ENCODE assay signal across 9 mouse cellular contexts in genomic region chr19:38480156-38480720, GRCm38 (mm10). TPM values are rescaled to one million over a fixed set of nuclear protein-coding genes. Genes with fewer than 3 reads are reported as not detected.
DNase-seq lines count a peak whose midpoint lies in the region; ATAC-seq and TF ChIP-seq lines count a peak whose summit lies in the region.
"Had no signal": no experiment of that assay in that cellular context is flagged by ENCODE, and none has a peak within 500 bp of the region (broad histone marks: within the 10 kb centered on the region; RNA-seq: fewer than 3 reads in every experiment).

No protein-coding gene starts in this region.

- peaks cover 73% of the 10 kb centered on the region for H3K27me3 ChIP-seq in E14TG2a.4 (ENCODE audit: insufficient read depth, low read length)
- H3K27me3 ChIP-seq in heart, postnatal 0 days (ENCODE audit: control insufficient read depth, insufficient read depth, low read length): no peaks in the 10 kb centered on the region
- H3K27me3 ChIP-seq in liver, embryonic 15.5 days: peaks cover 59% of the 10 kb centered on the region

- 18% methylated on average over 12 of the region's 12 CpGs for WGBS in heart, postnatal 0 days
- 9% methylated on average over 12 of the region's 12 CpGs for WGBS in liver, embryonic 15.5 days (ENCODE audit: insufficient replicate concordance)

- H3K4me1 ChIP-seq in E14TG2a.4 (replicated peaks; ENCODE audit: low read depth, low read length): peaks cover 25% of the 10 kb centered on the region
- peaks cover 24% of the 10 kb centered on the region for H3K4me1 ChIP-seq in heart, postnatal 0 days (ENCODE audit: control insufficient read depth, insufficient read depth)
- H3K4me1 ChIP-seq in liver, embryonic 15.5 days (replicated peaks): no peaks in the 10 kb centered on the region

- peak overlapping the region; percentile 87 for H3K4me3 ChIP-seq in gastrocnemius, adult 2 months
- H3K4me3 ChIP-seq in E14TG2a.4 (replicated peaks; ENCODE audit: low read length): peak overlapping the region; percentile 86
- peak overlapping the region; percentile 76 for H3K4me3 ChIP-seq in heart, postnatal 0 days (ENCODE audit: low read depth, low read length)
- peak overlapping the region; percentile 48 for H3K4me3 ChIP-seq in liver, embryonic 15.5 days (replicated peaks)

- no peak for ATAC-seq in heart, postnatal 0 days (ENCODE audit: insufficient read depth, low read depth)
- ATAC-seq in liver, embryonic 15.5 days (ENCODE audit: insufficient read depth): no peak
- ATAC-seq in erythroid progenitor cell, adult 5-6 weeks (replicated peaks; ENCODE audit: low FRiP score, poor library complexity, severe bottlenecking): no peak

- H3K9ac ChIP-seq in heart, postnatal 0 days (replicated peaks; ENCODE audit: low read depth, low read length): peak overlapping the region; percentile 65; the same call in 1 of the 2 replicates
- no peak overlapping the region for H3K9ac ChIP-seq in liver, embryonic 15.5 days

- peak overlapping the region; percentile 71 for H3K4me2 ChIP-seq in heart, postnatal 0 days (ENCODE audit: low read depth, low read length)
- H3K4me2 ChIP-seq in liver, embryonic 15.5 days: peak overlapping the region; percentile 59

- no peaks in the 10 kb centered on the region for H3K9me3 ChIP-seq in E14TG2a.4 (ENCODE audit: low read length)
- H3K9me3 ChIP-seq in heart, postnatal 0 days (replicated peaks; ENCODE audit: control insufficient read depth, low read length): no peaks in the 10 kb centered on the region
- no peaks in the 10 kb centered on the region for H3K9me3 ChIP-seq in liver, embryonic 15.5 days (replicated peaks)

- no peak for TF ChIP-seq CTCF in gastrocnemius, adult 2 months (IDR thresholded peaks at IDR 0.05)
- no peak for TF ChIP-seq CTCF in E14TG2a.4 (conservative IDR thresholded peaks at IDR 0.05; ENCODE audit: low read length)
- no peak for TF ChIP-seq CTCF in heart, postnatal 0 days (IDR thresholded peaks at IDR 0.05; ENCODE audit: low read depth)

- TF ChIP-seq EP300 in heart, postnatal 0 days (IDR thresholded peaks at IDR 0.05; ENCODE audit: low read depth): no peak

- no peaks in the 10 kb centered on the region for H3K36me3 ChIP-seq in E14TG2a.4 (ENCODE audit: insufficient read depth, low read length)
- no peaks in the 10 kb centered on the region for H3K36me3 ChIP-seq in heart, postnatal 0 days (replicated peaks; ENCODE audit: control insufficient read depth, insufficient read depth, low read length)
- no peaks in the 10 kb centered on the region for H3K36me3 ChIP-seq in liver, embryonic 15.5 days (replicated peaks)

- intact Hi-C loops in gastrocnemius, adult 2 months (cut with DNase I): no loop called here

- no peak for DNase-seq in gastrocnemius, adult 2 months
- DNase-seq in gastrocnemius, adult 8-10 months (ENCODE audit: low spot score in 2 of 2): no peak
- no peak for DNase-seq in heart, postnatal 0 days (ENCODE audit: low spot score)
- no peak for DNase-seq in spleen, postnatal 14 days (ENCODE audit: low spot score in 2 of 2)
- DNase-seq in testis, postnatal 14 days (ENCODE audit: low spot score): no peak

- H3K27ac ChIP-seq in gastrocnemius, adult 2 months: peak overlapping the region; percentile 13
- H3K27ac ChIP-seq in heart, postnatal 0 days (ENCODE audit: low read depth): no peak overlapping the region
- H3K27ac ChIP-seq in liver, embryonic 15.5 days (replicated peaks): no peak overlapping the region

RNA-seq across cellular contexts. Expression of gene Plce1, which starts 0.7 kb away (rescaled TPM):
- 1 to 10 TPM; 5.1 to 8.5 TPM for total RNA-seq in gastrocnemius, adult 2 months (2021)
- 1 to 10 TPM; 4.8 to 6.6 (median 6.1) TPM for total RNA-seq in gastrocnemius, adult 8-10 months (2022)
- 18.2 and 32.1 TPM in 2 replicates for total RNA-seq in heart, postnatal 0 days (2014; rRNA removed; ENCODE audit: low replicate concordance)
- 5.2 and 5.7 TPM in 2 replicates for polyA plus RNA-seq in heart, postnatal 0 days (2015; fragmentation: Nextera tagmentation; extraction: Ambion mirVana)
- polyA plus RNA-seq in liver, embryonic 15.5 days (2015; fragmentation: Nextera tagmentation; extraction: Ambion mirVana): 0.47 and 0.77 TPM in 2 replicates
- not detected in 2 replicates for total RNA-seq in erythroid progenitor cell, adult 5-6 weeks (2015; ENCODE audit: low replicate concordance)
- total RNA-seq in erythroid progenitor cell, adult 5-6 weeks (2017; ENCODE audit: low replicate concordance): 0.23 TPM in 1 of 2 replicates, not detected in the other
- polyA plus RNA-seq: erythroblast, embryonic 14.5 days had no signal

Comparison
In these comparisons a context has a peak if more than half of its experiments do, and no peak if none do; other contexts are left out.
1. RNA of gene Plce1, which starts 0.7 kb away (total RNA-seq): 18.2 to 32.1 TPM in heart, postnatal 0 days, 5.1 to 8.5 TPM in gastrocnemius, adult 2 months and 4.8 to 6.6 TPM in gastrocnemius, adult 8-10 months; 0.23 TPM in erythroid progenitor cell, adult 5-6 weeks; every median in the first group is over 4 times any median in the second.
2. Peak in every context shown above with its lines, with median percentiles within 50 percentile points of each other: H3K4me3 ChIP-seq.